Mouse (Mus musculus) CH12.LX (cell line): ENCODE measurements around the gene Ntrk2. TPM values are rescaled to one million over a fixed set of nuclear protein-coding genes. Genes with fewer than 3 reads are reported as not detected.

Source experiments
- DNase-seq: peaks from one replicate; pipeline ENCODE4 v3.0.0-alpha.2; 2013; ENCODE audit errors: extremely low read depth
- H3K27ac ChIP-seq: 2 replicates; pipeline ENCODE4 v1.5.1; 2012; ENCODE audit warnings: low read depth, mild to moderate bottlenecking, control low read depth, moderate library complexity; ENCODE audit not compliant: insufficient read depth
- H3K27me3 ChIP-seq: replicated peaks from 2 replicates; pipeline ENCODE3; 2012; ENCODE audit warnings: inconsistent platforms
- H3K36me3 ChIP-seq, 2 experiments: replicated peaks in 1 of 2; 2 replicates each; pipeline versions ENCODE3 to v1.6.1; 2012; ENCODE audit warnings: inconsistent platforms in 1 of 2, low read length in 1 of 2, mild to moderate bottlenecking in 1 of 2, mixed read lengths in 1 of 2, moderate library complexity in 1 of 2; ENCODE audit not compliant: control insufficient read depth in 1 of 2, insufficient read depth in 1 of 2
- H3K4me1 ChIP-seq, 2 experiments: 2 replicates each; pipeline ENCODE4 v1.6.1; 2012; ENCODE audit warnings: inconsistent platforms in 1 of 2, moderate library complexity in 1 of 2; ENCODE audit not compliant: insufficient read depth in 2 of 2, control insufficient read depth in 1 of 2
- H3K4me2 ChIP-seq: 2 replicates; pipeline ENCODE4 v1.6.1; 2012; ENCODE audit warnings: low read depth, mild to moderate bottlenecking, control low read depth; ENCODE audit not compliant: poor library complexity, insufficient read depth, severe bottlenecking
- H3K4me3 ChIP-seq, 3 experiments: fragments of 150-350 bp in 1 of 3; sonication (generic) in 1 of 3; replicated peaks in 1 of 3; 2 replicates each; pipeline versions ENCODE3 to v1.5.1; 2011 to 2012; ENCODE audit warnings: low read depth in 2 of 3, low read length in 2 of 3, mild to moderate bottlenecking in 2 of 3, moderate library complexity in 2 of 3, control low read depth in 1 of 3, improper control_type of control experiment in 1 of 3, inconsistent platforms in 1 of 3, mixed read lengths in 1 of 3; ENCODE audit not compliant: poor library complexity in 1 of 3
- H3K79me2 ChIP-seq: replicated peaks from 2 replicates; pipeline ENCODE4 v1.6.1; 2012; ENCODE audit warnings: mild to moderate bottlenecking, moderate library complexity; ENCODE audit not compliant: control insufficient read depth, poor library complexity, insufficient read depth, severe bottlenecking; ENCODE audit errors: extremely low read depth
- H3K9ac ChIP-seq: 2 replicates; pipeline ENCODE4 v1.6.1; 2012; ENCODE audit warnings: low read depth, mild to moderate bottlenecking, control low read depth, moderate library complexity; ENCODE audit not compliant: insufficient read depth
- H3K9me3 ChIP-seq: replicated peaks from 2 replicates; pipeline ENCODE3; 2012; ENCODE audit warnings: low read length, inconsistent platforms, mixed read lengths
- CHD1 ChIP-seq: IDR thresholded peaks from 2 replicates; pipeline ENCODE4 v1.6.1; 2012; ENCODE audit warnings: low read depth, low read length, improper control_type of control experiment, inconsistent platforms
- ETS1 ChIP-seq: conservative IDR thresholded peaks from 2 replicates; pipeline ENCODE4 v1.6.1; 2012; ENCODE audit warnings: low read depth, mild to moderate bottlenecking, inconsistent platforms, low read length, improper control_type of control experiment, moderate library complexity
- HCFC1 ChIP-seq: IDR thresholded peaks from 2 replicates; pipeline ENCODE4 v1.6.1; 2012; ENCODE audit warnings: low read depth, mild to moderate bottlenecking, inconsistent platforms, low read length, improper control_type of control experiment
- JUND ChIP-seq: conservative IDR thresholded peaks from 2 replicates; pipeline ENCODE4 v1.6.1; 2011; ENCODE audit warnings: low read depth, low read length, improper control_type of control experiment
- MYC ChIP-seq: IDR thresholded peaks from 2 replicates; pipeline ENCODE4 v1.6.1; 2011; ENCODE audit warnings: low read depth, mild to moderate bottlenecking, improper control_type of control experiment, low read length
- NRF1 ChIP-seq: IDR thresholded peaks from 2 replicates; pipeline ENCODE4 v1.6.1; 2014; ENCODE audit warnings: low read depth, mild to moderate bottlenecking, inconsistent platforms, low read length, improper control_type of control experiment, moderate library complexity
- PAX5 ChIP-seq: IDR thresholded peaks from 2 replicates; pipeline ENCODE4 v1.6.1; 2012; ENCODE audit warnings: low read length, inconsistent platforms, mixed read lengths
- POLR2A ChIP-seq: IDR thresholded peaks from 2 replicates; pipeline ENCODE4 v1.6.1; 2011; ENCODE audit warnings: low read depth, mild to moderate bottlenecking, improper control_type of control experiment, low read length
- POLR2AphosphoS2 ChIP-seq: IDR thresholded peaks from 2 replicates; pipeline ENCODE4 v1.6.1; 2011; ENCODE audit warnings: low read depth, low read length, improper control_type of control experiment
- RCOR1 ChIP-seq: conservative IDR thresholded peaks from 2 replicates; pipeline ENCODE4 v1.6.1; 2012; ENCODE audit warnings: low read depth, mild to moderate bottlenecking, inconsistent platforms, low read length, improper control_type of control experiment
- SMC3 ChIP-seq: IDR thresholded peaks from 2 replicates; pipeline ENCODE4 v1.6.1; 2011; ENCODE audit warnings: low read depth, low read length, improper control_type of control experiment
- TBP ChIP-seq: conservative IDR thresholded peaks from 2 replicates; pipeline ENCODE4 v1.6.1; 2011; ENCODE audit warnings: low read depth, low read length, improper control_type of control experiment
- TCF12 ChIP-seq: IDR thresholded peaks from 2 replicates; pipeline ENCODE4 v1.6.1; 2014; ENCODE audit warnings: low read depth, mild to moderate bottlenecking, inconsistent platforms, low read length, improper control_type of control experiment
- UBTF ChIP-seq: IDR thresholded peaks from 2 replicates; pipeline ENCODE4 v1.6.1; 2012; ENCODE audit warnings: low read depth, mild to moderate bottlenecking, inconsistent platforms, low read length, improper control_type of control experiment, moderate library complexity
- USF1 ChIP-seq: IDR thresholded peaks from 2 replicates; pipeline ENCODE4 v1.6.1; 2014; ENCODE audit warnings: low read depth, mild to moderate bottlenecking, inconsistent platforms, low read length, improper control_type of control experiment
- USF2 ChIP-seq: conservative IDR thresholded peaks from 2 replicates; pipeline ENCODE4 v1.6.1; 2011; ENCODE audit warnings: low read depth, low read length, improper control_type of control experiment
- ZMIZ1 ChIP-seq: IDR thresholded peaks from 2 replicates; pipeline ENCODE4 v1.6.1; 2012; ENCODE audit warnings: low read depth, mild to moderate bottlenecking, inconsistent platforms, low read length, improper control_type of control experiment
- ZNF384 ChIP-seq: IDR thresholded peaks from 2 replicates; pipeline ENCODE4 v1.6.1; 2012; ENCODE audit warnings: low read depth, low read length, improper control_type of control experiment, inconsistent platforms
- dilution Hi-C: fragments of 300-500 bp; cut with MboI; formaldehyde crosslinking; loops from 2 replicates; pipeline ENCODE4 v1.14.3; 2020; ENCODE audit warnings: low sequenced_read_pairs; ENCODE audit not compliant: extremely low pct_unique_long_range_greater_than_20kb, extremely low pct_ligation_motif_present
- in situ Hi-C: fragments of 300-500 bp; cut with MboI; formaldehyde crosslinking; loops from 3 replicates; pipeline ENCODE4 v1.14.3; 2019; ENCODE audit warnings: low sequenced_read_pairs, low pct_ligation_motif_present, low pct_unique_long_range_greater_than_20kb, mixed read lengths
- polyA plus RNA-seq: library from polyadenylated mRNA; unstranded; fragments of >175 nt; gene quantifications from 2 replicates; pipeline ENCODE4 v1.2.1, GENCODE M21; 2012; ENCODE audit warnings: low read depth; ENCODE audit not compliant: insufficient read length
- total RNA-seq, 2 experiments: library from RNA; depleted of rRNA; stranded (reverse); fragments of 300-350 nt in 1 of 2; fragments of >200 nt in 1 of 2; gene quantifications; 2 replicates each; pipeline ENCODE4 v1.2.3; 2012 to 2014

Ntrk2 gene
- total and polyA plus RNA-seq, 3 experiments, result not detected

DNA sequence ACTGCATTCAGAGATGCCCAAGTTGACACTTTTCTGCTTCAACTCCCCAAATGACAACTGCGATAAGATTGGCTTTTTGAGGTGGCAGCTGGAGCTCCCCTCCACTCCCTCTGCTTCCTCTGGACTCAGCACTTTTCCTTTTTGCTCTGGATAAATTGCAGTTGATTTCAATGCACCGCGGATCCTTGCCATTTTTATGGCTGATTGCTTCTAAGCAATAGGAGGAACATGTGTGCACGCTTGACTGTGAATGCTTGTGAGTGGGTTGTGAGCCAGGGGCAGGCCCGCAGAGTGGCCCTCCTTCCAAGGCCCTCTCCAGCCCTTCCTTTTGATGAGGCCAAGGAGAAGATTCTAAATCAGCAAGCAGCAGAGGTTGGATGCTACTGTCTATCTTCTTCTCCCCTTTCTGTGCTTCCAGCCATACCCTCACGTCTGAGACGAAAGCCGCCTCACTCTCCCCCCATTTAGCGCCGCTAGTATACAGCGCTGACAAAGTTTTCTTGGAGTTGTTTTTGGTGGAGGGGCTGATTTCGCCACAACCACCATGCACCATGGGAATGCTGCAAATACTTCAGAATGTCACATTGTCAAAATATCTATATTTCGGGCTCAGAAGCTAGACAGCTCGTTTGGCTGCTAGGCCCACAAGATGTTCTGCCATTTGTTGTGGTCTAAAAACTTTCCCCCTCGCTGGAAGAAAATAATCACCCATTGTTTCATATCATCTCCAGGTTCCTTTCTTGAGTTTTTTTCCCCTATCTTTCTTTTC lies 122.5 kb downstream of the Ntrk2 start:
- in situ Hi-C loops (no loop called here), dilution Hi-C loops (no loop called here)
- H3K27ac ChIP-seq, result no peak overlapping the region
- H3K27me3 ChIP-seq, result no peaks in the 10 kb centered on the region
- no peak for DNase-seq
- H3K4me3 ChIP-seq, result no peak overlapping the region
- no peak for TF ChIP-seq ZMIZ1
- no peak for TF ChIP-seq NRF1
- no peak for TF ChIP-seq JUND
- no peak overlapping the region for H3K4me2 ChIP-seq
- H3K79me2 ChIP-seq, result no peaks in the 10 kb centered on the region
- no peak overlapping the region for H3K9ac ChIP-seq
- H3K4me1 ChIP-seq, result no peaks in the 10 kb centered on the region
- H3K9me3 ChIP-seq, result peaks cover 78% of the 10 kb centered on the region
- no peaks in the 10 kb centered on the region for H3K36me3 ChIP-seq

DNA sequence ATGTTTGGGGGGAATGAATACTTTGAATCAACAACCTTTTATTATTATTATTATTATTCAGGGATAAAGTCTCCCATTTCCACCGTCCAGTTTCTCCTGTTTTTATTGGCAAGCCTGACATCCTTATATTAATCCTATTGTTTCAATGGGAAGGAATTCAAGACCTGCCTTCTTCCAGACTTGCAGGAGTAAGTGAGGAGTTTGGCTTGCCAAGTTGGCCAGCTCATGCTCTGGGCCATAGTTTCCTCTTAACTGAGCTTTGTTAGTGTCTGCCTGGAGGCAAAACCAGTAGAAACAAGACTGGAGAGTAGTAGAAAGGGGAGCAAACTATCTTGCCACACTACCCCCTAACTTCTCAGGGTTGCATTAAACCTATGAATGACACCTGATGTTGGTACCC lies 123.8 kb downstream of the Ntrk2 start:
- Histone ChIP-seq H3K9me3 (peaks cover 77% of the 10 kb centered on the region), H3K4me1 (no peaks in the 10 kb centered on the region), H3K9ac (no peak overlapping the region), H3K36me3 (no peaks in the 10 kb centered on the region), H3K4me3 (no peak overlapping the region), H3K4me2 (no peak overlapping the region), H3K27me3 (no peaks in the 10 kb centered on the region), H3K27ac (no peak overlapping the region), H3K79me2 (no peaks in the 10 kb centered on the region)
- DNase-seq, result no peak
- in situ Hi-C loops (no loop called here), dilution Hi-C loops (no loop called here)
- no peak for TF ChIP-seq JUND
- TF ChIP-seq ZNF384, result no peak
- no peak for TF ChIP-seq SMC3
- no peak for TF ChIP-seq TCF12
- no peak for TF ChIP-seq NRF1
- TF ChIP-seq USF1, result no peak
- no peak for TF ChIP-seq POLR2A
- TF ChIP-seq TBP, result no peak
- no peak for TF ChIP-seq ETS1
- no peak for TF ChIP-seq ZMIZ1
- no peak for TF ChIP-seq USF2
- TF ChIP-seq RCOR1, result no peak
- TF ChIP-seq HCFC1, result no peak
- no peak for TF ChIP-seq POLR2AphosphoS2
- TF ChIP-seq MYC, result no peak
- no peak for TF ChIP-seq UBTF
- TF ChIP-seq CHD1, result no peak
- no peak for TF ChIP-seq PAX5
